Mouse (Mus musculus) bone marrow macrophage, adult 2 months (primary cell): ENCODE measurements around the gene Them5. TPM values are rescaled to one million over a fixed set of nuclear protein-coding genes. Genes with fewer than 3 reads are reported as not detected.
A peak's percentile ranks its signal among the peaks of the same experiment; 100 is the strongest.

Source experiments
- H3K27ac ChIP-seq: 2 replicates; pipeline ENCODE4 v1.5.1; 2012; ENCODE audit warnings: low read depth, low read length; ENCODE audit not compliant: insufficient read depth
- H3K4me1 ChIP-seq: 2 replicates; pipeline ENCODE4 v1.6.1; 2012; ENCODE audit warnings: low read length; ENCODE audit not compliant: control insufficient read depth, insufficient read depth
- H3K4me3 ChIP-seq: 2 replicates; pipeline ENCODE4 v1.5.1; 2012; ENCODE audit warnings: mild to moderate bottlenecking, low read length, moderate library complexity; ENCODE audit not compliant: insufficient read depth
- CTCF ChIP-seq: IDR thresholded peaks from 2 replicates; pipeline ENCODE4 v1.5.1; 2012; ENCODE audit warnings: low read depth, mild to moderate bottlenecking, low read length, moderate library complexity
- POLR2A ChIP-seq: IDR thresholded peaks from 2 replicates; pipeline ENCODE4 v1.6.1; 2012; ENCODE audit warnings: mild to moderate bottlenecking, low read depth, low read length, borderline replicate concordance
- polyA plus RNA-seq: library from polyadenylated mRNA; stranded (reverse); fragments of >200 nt; gene quantifications from 2 replicates; pipeline ENCODE4 v1.2.4, GENCODE M21; 2012; ENCODE audit not compliant: missing spikeins, insufficient read depth, insufficient read length

The Them5 gene
- not detected in 2 replicates for polyA plus RNA-seq

- TF ChIP-seq POLR2A: no peak
- no peak for TF ChIP-seq CTCF
- Histone ChIP-seq H3K4me3 (no peak within 1 kb of the TSS), H3K27ac (no peak within 1 kb of the TSS), H3K4me1 (no peaks in the 10 kb centered on the region)
Measured at GRCm38 (mm10) chr3:94341959-94342422, at the start of gene Them5. Gene Them5 (plus strand): TSS chr3:94342099.

- peaks cover 3% of the 10 kb centered on the region; the same call in 1 of the 2 replicates for H3K4me1 ChIP-seq
- no peak overlapping the region for H3K4me3 ChIP-seq
- no peak for TF ChIP-seq CTCF
- TF ChIP-seq POLR2A: no peak
- no peak overlapping the region for H3K27ac ChIP-seq
Measured at GRCm38 (mm10) chr3:94305457-94305856, 36.4 kb upstream of the Them5 start.

DNA sequence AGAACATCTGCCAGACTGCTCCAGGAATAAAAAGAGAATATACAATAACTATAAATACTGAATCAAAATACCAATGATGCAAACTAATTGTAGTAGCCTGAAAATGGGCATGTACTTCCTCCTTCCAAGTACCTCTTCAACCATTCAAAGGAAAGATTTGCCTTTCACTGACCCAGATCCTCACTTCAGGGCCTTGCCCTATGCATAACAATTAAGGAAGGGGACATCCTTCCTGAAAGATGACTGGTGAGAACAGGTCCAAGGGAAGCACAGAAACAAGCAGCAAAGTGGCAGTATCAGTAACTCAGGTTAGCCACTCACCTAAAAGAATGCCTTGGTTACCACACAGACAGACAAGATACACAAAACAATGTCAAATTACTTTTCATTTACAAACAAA, 34.9 kb upstream of the Them5 start:
- TF ChIP-seq CTCF: no peak
- TF ChIP-seq POLR2A: no peak

DNA sequence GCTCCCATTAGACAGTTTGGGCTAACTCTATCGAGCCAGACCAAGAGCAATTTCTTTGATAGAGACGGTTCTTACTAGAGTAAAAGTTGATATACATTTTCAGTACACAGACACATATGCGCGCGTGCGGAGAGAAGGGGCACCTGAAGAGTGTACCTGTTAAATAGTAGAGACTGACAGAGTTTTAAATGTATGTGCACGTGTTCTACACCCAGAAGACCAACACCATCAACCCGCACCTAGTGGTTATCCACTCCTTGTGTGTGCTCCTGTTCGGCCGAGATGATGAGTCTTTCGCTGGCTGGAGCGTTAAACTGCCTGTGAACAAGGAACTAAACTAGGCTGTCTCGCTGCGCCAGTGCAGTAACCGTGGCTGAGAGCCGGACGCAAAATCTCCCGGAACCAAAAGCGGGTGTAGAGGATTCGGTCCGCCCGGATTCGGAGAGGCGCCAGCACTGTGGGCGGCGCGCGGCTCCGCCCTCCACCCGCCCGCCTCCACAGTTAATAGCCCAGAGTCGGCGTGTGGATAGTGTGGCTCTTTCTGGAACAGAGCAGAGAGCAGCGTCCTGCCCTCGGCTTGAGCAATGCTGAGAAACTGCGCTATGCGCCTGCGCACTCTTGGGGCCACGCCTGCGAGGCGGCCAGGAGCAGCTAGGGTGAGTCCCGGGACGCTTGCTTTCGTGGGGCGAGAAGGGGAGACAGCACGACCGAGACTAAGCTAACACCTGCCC, 32.1 kb upstream of the Them5 start, which contains the start of gene Them4:
TSS of gene Them4 (plus strand) at position 457 of the 731 bp plus-strand sequence.
- Histone ChIP-seq H3K4me3 (peak within 1 kb of the TSS; percentile 79), H3K27ac (peak within 1 kb of the TSS; percentile 47), H3K4me1 (peaks cover 9% of the 10 kb centered on the region)
- no peak for TF ChIP-seq CTCF
- 0 out of 2 replicates have a peak, but pooled peaks have one; percentile 44 for TF ChIP-seq POLR2A

More for the DNA sequence above, 34.9 kb upstream of the Them5 start:
- no peak overlapping the region for H3K4me3 ChIP-seq
- peaks cover 9% of the 10 kb centered on the region for H3K4me1 ChIP-seq
- H3K27ac ChIP-seq: no peak overlapping the region

DNA sequence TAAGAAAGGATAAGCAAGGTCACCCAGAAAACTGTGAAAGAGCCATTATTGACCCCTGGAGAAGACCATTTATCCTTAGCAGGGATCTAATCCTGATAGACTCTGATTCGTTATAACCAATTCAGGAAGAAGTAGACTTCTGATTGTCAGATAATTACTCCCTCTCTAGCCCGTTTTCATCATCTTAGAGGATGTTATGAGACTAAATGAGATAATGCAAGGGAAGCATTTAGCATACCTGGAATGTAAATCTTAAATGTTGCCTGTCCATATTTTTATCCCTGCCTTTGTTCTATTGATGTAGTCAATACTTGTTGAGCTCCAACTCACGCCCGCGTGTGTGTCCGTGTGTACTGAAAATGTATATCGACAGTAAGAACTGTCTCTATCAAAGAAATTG, 31.4 kb upstream of the Them5 start:
- TF ChIP-seq POLR2A (no peak), CTCF (no peak)
- Histone ChIP-seq H3K27ac (peak overlapping the region; percentile 47), H3K4me1 (peaks cover 12% of the 10 kb centered on the region), H3K4me3 (peak overlapping the region; percentile 79)

DNA sequence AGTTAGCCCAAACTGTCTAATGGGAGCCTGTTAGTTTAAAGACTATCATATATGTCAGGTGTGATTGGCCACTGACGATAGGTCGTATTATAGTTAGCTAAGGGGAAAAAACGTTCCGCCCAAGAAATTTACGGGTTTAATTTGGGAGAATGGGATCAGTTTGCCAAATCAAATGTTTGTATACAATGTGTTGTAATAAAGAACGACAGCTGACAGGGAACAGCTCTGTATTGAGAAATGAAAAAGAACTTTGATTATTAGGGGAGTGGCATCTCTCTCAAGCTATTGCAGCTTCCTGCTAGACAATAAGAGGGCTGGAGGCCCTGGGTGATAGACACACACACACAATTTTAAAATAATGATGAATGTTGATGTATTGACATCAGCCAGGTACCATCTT, 31.0 kb upstream of the Them5 start:
- H3K4me3 ChIP-seq: peak overlapping the region; percentile 79
- peaks cover 14% of the 10 kb centered on the region for H3K4me1 ChIP-seq
- TF ChIP-seq POLR2A: no peak
- TF ChIP-seq CTCF: no peak
- no peak overlapping the region for H3K27ac ChIP-seq

DNA sequence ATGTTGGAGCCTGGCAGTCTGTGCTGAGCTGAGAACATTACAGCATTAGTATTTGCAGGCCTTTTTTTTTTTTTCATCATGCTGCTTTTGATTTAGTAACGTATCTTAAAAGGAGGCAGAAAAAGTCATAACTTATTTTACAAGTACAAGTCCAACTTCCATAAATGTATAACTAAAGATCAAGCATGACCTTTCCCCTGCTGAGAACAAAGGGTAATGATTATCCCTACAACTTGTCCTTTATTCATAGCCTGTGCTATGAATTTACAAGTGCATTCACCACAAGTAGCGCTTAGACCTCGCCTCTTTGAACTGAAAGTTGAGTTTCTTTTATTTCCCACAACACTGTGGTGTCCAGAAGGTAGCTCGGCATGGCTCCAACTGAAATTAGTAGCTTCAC, 30.5 kb upstream of the Them5 start:
- no peak overlapping the region for H3K27ac ChIP-seq
- peaks cover 14% of the 10 kb centered on the region for H3K4me1 ChIP-seq
- no peak for TF ChIP-seq POLR2A
- no peak for TF ChIP-seq CTCF
- no peak overlapping the region for H3K4me3 ChIP-seq

DNA sequence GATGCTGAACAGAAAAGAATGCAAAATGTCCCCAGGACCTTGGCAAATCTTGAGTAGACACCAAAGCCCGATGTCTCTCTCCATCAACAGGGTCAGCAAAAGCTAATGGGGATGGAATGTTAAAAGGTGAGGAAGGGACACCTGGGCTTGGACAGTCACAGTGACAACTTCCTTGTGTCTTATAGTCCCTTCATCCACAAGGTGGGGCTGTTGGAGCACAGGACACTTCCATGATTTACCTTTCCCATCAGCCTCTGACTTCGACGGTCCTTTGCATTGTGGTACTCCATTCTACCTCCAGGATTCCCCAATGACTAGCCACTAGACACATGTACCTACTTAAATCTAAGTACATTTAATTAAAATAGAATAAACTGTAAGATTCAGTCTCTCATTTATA, 13.2 kb upstream of the Them5 start:
- TF ChIP-seq CTCF (no peak), POLR2A (no peak)
- Histone ChIP-seq H3K27ac (no peak overlapping the region), H3K4me1 (no peaks in the 10 kb centered on the region), H3K4me3 (no peak overlapping the region)

DNA sequence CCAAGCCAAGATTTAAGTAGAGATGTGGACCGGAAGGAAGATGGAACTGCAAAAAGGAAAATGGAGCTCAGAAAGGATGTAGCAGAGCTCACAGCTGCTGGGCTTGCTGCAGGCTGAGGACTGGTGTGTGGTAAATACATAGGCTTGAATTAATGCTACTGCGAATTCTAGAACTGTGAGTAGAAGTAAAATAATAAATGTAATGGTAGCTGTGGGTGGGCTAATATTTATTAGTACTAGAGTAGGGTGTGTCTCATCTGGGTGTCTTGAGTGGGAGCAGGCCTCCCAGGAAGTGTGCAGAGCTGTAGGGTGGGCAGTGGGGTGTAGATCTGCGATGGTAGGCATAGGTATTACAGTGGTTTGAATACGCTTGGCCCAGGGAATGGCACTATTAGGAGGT, 7.5 kb upstream of the Them5 start:
- H3K4me3 ChIP-seq: no peak overlapping the region
- no peaks in the 10 kb centered on the region for H3K4me1 ChIP-seq
- no peak for TF ChIP-seq CTCF
- TF ChIP-seq POLR2A: no peak
- no peak overlapping the region for H3K27ac ChIP-seq

DNA sequence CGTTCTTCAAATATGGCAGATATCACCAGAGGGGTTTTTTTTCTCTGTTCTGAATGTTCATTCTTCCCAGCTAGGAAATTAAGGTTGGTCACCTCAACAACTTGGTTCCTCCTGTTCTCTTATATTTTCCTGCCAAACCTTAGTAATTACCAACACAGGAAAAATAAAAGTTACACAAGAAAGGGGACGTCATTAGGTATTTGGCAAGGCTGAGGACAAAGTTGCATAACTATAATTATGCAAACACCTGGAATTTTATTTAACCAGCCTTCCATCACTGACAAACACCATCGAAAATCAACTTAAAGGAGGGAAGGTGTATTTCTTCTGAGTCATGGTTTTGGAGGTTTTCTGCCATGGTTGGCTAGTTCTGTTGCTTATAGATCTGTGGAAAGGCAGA, 3.4 kb upstream of the Them5 start:
- no peak overlapping the region for H3K4me3 ChIP-seq
- TF ChIP-seq POLR2A: no peak
- no peak for TF ChIP-seq CTCF
- H3K4me1 ChIP-seq: no peaks in the 10 kb centered on the region
- no peak overlapping the region for H3K27ac ChIP-seq

- Histone ChIP-seq H3K4me1 (no peaks in the 10 kb centered on the region), H3K27ac (no peak overlapping the region), H3K4me3 (no peak overlapping the region)
- TF ChIP-seq POLR2A (no peak), CTCF (no peak)
Measured at GRCm38 (mm10) chr3:94342552-94342951, 653 bp downstream of the Them5 start.
